Mouse (Mus musculus): ENCODE data around the gene Hexb. TPM values are rescaled to one million over a fixed set of nuclear protein-coding genes. Genes with fewer than 3 reads are reported as not detected.

Hexb gene
- 10 to 100 TPM; 34.1 to 72.0 (median 50.7) TPM for total RNA-seq (2022)

- peak; percentile 89 for DNase-seq
Measured at GRCm38 (mm10) chr13:97197932-97198562, at the start of gene Hexb. Gene Hexb, minus strand, starts transcription at chr13:97198357.

- no peak for DNase-seq
Measured at GRCm38 (mm10) chr13:97247754-97248153, 49.6 kb upstream of the Hexb start.

GRCm38 (mm10) chr13:97246217-97246616, 48.1 kb upstream of the Hexb start:
- DNase-seq: no peak

GRCm38 (mm10) chr13:97245157-97245556, 47.0 kb upstream of the Hexb start:
- no peak for DNase-seq

- no peak for DNase-seq
Measured at GRCm38 (mm10) chr13:97244712-97245105, 46.6 kb upstream of the Hexb start.

GRCm38 (mm10) chr13:97243962-97244711, 46.0 kb upstream of the Hexb start:
- DNase-seq: no peak

- no peak for DNase-seq
Measured at GRCm38 (mm10) chr13:97242716-97243115, 44.6 kb upstream of the Hexb start.

- DNase-seq: no peak
Measured at GRCm38 (mm10) chr13:97241787-97242280, 43.7 kb upstream of the Hexb start.

GRCm38 (mm10) chr13:97240965-97241786, 43.0 kb upstream of the Hexb start, which contains the start of gene Enc1:
Gene Enc1, plus strand, starts transcription at chr13:97241105.
- peak; percentile 82 for DNase-seq

- DNase-seq: peak; percentile 71
Measured at GRCm38 (mm10) chr13:97240279-97240964, 42.3 kb upstream of the Hexb start.

GRCm38 (mm10) chr13:97239343-97240180, 41.4 kb upstream of the Hexb start:
- peak; percentile 29 for DNase-seq

- DNase-seq: peak; percentile 17
Measured at GRCm38 (mm10) chr13:97238181-97238981, 40.2 kb upstream of the Hexb start.

GRCm38 (mm10) chr13:97237700-97238099, 39.5 kb upstream of the Hexb start:
- no peak for DNase-seq

- no peak for DNase-seq
Measured at GRCm38 (mm10) chr13:97235911-97236310, 37.8 kb upstream of the Hexb start.

GRCm38 (mm10) chr13:97234785-97235417, 36.7 kb upstream of the Hexb start:
- peak; percentile 54 for DNase-seq

- DNase-seq: no peak
Measured at GRCm38 (mm10) chr13:97233092-97233491, 34.9 kb upstream of the Hexb start.

- DNase-seq: no peak
Measured at GRCm38 (mm10) chr13:97230101-97230500, 31.9 kb upstream of the Hexb start.

GRCm38 (mm10) chr13:97227795-97228194, 29.6 kb upstream of the Hexb start:
- DNase-seq: no peak

- no peak for DNase-seq
Measured at GRCm38 (mm10) chr13:97225130-97225529, 27.0 kb upstream of the Hexb start.

Data from adrenal gland, adult 8-10 months (tissue).